Mouse (Mus musculus) layer of hippocampus, postnatal 14 days (tissue): ENCODE results near the gene Ccdc162. TPM values are rescaled to one million over a fixed set of nuclear protein-coding genes. Genes with fewer than 3 reads are reported as not detected.
"Not testable (repeated sequence)": the region's sequence is repeated elsewhere in the genome, so short reads cannot be mapped to it uniquely, and the experiment has no call there.

Source experiments
- DNase-seq, 2 experiments: peaks; one replicate each; pipeline ENCODE4 v3.0.0; 2021 to 2022; ENCODE audit warnings: low spot score in 2 of 2, mixed read lengths in 1 of 2
- total RNA-seq, 2 experiments: library from RNA; stranded (reverse); gene quantifications; 2 replicates each; pipeline ENCODE4 v1.2.3; 2021

The Ccdc162 gene
- total RNA-seq, 2 experiments from 2014 or later = 2.3 to 3.7 TPM

DNA sequence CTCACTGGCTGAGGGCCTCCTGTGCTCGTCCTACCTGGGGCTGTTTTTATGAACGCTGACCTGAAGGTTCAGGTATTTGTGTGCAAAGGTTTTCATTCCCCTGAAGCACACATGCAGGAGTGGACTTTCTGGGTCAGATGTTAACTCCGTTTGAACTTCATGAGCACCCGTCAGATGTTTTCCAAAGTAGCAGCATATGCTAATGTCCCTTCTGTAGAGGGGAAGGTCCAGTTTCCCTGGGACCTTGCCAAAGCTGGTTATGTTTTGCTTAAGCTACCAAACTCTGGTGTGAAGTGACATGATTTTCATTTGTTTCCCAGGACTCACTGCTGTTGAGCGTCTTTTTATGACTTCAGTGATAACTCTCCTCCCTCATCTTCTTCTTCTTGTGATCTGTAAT is 16.8 kb downstream of the Ccdc162 start:
- DNase-seq = no peak

DNA sequence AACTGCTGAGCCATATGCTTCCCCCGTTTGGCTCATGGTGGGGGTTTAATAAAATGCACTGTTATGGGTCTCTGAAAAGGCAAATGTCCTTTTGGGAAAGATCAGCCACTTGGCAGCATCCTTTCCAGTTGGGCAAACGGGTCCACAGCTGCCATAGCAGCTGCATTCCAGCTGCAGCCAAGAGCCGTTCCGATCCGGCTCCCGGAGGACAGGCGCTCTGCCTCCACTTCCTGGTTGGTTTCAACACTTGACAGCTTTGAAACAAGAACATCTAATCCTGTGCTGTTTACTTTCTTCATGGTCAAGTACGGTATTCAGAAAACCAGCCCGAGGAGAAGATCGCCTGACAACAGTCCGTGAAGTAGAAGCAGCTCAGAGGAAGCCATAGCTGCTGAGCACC is 19.4 kb downstream of the Ccdc162 start:
- no peak for DNase-seq

DNA sequence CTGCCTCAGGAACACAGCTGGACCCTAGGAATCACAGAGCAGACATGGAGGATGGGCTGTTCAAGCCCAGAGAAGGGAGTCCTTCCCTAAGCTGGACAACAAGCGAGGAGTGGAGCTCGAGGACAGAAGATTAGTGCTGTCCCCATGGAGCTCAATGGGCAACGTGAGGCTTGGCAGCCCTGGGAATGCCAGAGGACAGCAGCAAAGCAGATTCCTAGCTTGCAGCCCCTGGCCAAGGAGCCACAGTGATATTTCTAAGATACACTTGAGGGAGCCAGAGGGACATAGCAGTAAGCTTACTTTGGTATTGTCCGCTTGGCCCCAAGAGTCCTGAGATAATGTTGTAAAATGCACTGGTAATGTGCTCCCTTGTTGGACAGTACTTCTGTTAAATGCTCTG is 25.5 kb downstream of the Ccdc162 start:
- no peak for DNase-seq

DNA sequence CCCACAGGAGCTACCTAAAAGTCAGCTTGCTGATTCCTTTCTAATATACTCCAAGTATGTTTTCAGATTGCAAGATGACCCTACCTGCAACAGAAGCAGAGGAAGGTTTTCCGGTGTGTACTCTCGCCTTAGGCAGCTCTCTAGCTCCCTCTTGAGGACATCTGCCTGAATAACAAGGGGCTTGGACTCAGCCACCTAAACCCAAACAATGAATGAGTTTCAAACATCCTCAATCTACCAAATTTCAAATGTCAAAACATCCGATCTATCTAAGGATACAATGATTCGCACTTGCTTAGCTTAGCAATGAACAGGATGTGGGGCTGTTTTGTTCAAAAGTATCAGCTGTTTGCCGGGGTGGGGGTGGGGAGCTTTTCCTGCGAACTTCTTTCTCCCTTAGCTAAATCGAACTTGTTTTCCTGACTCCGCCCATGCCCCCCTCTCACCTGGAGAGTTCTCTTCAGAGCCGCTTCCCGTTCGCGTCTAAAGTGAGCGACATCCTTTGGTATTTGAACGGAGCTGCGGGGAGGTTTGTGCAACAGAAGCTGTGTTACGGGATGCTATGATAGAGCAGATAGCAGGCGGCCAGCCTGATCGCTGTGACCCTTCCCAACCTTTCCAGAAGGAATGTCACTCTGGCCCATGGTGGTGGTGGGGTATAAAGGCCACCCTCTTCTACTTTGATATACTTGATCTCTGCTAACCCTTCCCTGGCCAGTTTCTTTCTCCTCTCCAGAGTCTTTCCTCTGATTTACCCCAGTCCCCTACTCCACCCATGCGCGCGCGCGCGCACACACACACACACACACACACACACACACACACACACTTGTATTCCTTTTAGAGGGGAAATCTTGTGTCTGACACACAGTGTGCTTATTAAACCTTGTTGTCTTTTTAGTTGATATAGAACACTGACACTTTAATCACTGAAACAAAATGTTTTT is 26.2 kb downstream of the Ccdc162 start:
- DNase-seq = peak; percentile 54 to 65

DNA sequence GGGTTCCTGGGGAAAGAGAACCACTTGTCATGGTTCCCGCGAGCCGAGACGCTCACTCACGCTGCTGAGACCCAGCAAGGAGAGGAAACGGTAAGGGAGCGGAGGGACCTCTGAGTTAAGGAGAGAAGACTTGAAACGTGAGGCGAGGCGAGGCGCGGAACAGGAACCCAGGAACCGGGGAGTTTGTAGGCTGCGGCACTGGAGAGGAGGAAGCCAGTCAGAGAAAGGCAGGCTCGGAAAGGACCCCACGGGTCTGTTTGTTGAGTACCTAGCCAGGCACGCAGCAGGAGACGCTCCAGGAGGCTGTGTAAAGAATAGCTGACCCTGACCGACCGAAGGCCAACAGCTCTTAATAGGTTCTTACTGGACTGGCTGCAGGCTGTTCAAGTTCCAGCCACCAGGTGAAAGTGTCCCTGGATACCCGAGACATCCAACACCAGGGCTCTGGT is 31.9 kb downstream of the Ccdc162 start:
- no peak for DNase-seq

DNA sequence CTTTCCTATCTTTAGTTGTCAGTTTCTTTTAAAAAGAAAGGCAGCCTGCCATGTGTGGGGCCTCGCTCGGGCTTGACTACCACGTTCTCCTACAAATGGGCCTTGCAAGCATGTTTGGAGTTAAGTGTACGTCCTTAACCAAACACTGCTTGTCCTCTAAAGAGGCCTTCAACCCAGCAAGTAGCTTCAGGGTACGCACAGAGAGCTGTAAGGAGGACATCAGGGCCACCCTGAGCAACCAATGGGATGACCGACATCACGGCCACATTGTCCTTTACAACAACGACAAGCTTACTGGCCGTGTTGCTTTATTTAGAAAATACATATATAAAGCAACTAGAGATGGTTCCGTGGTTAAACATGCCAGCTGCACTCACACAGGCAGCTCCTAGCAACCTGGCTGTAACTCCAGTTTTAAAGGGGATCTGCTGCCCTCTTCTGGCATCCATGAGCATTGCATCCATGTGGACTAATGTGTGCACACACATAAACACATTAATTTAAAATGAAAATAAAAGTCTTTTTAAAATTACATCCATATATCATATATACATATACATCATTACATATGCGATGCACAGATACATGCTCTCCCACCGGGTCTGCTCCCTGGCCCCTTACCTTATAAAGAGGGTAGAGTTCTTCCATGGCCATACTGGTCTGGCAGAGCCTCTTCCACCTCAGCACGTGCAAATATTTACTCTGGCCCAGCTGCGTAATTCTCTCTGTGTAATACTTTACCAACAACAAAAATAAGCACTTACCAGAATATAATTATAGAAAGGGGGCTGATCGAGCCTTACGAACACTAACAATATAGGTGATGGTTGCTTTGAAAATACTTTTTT is 33.7 kb downstream of the Ccdc162 start:
- peak; percentile 87 to 93 for DNase-seq

DNA sequence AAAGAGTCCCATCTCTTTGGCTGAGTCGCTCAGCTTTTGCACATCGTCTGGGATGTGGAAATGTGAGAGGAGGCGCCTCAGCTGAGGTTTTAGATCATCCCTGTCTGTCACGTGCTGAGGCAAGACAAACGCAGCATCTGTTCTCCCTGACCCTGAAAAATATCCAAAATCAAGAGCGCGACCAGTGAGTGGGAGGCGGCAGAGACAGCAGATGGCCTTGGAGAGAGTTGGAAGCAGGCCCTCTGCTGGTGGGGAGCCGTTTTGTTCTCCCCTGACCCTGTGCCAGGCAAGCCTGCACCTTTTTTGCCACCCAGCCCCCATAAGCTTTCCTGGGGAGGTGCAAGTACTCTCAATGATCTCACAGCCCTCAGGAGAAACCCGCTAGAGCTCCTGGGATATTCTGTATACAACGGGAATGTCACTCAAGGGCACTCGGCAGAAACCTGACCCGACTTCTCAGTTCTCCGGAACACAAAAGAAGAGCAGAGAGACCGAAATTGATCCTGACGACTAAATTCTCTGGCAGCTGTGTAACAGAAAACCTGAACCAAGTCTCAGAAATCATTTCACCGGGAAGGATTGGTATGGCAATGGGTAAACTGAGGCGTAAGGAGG is 37.6 kb downstream of the Ccdc162 start:
- peak; percentile 71 for DNase-seq

DNA sequence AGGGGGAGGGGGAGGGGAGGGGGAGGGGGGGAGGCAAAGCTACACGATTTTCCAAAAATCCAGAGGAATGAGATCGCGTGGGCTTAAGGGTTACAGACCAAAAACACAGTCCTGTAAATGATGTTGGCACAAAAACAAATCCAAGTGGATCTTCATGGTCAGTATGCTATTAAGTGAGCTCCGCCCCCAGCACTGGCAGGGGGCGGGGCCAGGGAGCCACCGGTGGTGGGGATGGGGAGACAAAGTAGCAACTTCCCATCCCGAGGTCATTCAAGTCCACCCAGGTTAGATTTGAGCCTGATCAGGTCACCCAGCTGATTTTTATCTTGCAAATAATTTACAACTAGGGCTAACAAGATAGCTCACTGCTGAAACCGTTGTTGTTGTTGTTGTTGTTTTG is 39.0 kb downstream of the Ccdc162 start:
- no peak for DNase-seq

DNA sequence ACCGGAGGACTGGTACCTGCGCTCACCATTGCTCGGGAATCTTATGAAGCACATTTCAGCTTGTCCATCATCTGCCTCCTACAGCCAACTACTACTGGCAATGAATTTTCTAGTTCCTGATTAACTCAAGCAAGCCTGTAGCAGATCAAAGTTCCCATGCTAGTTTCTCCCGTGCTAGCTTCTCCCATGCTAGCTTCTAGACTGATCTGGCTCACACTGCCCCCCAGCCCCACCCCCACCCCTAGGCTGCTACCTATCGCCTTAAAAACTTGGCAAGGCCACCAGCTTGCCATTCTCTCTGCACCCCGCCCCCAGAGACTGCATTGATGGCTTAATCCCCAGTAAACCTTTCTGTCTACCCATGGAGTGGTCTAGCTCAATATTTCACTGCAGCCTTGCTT is 39.8 kb downstream of the Ccdc162 start:
- DNase-seq = no peak

DNA sequence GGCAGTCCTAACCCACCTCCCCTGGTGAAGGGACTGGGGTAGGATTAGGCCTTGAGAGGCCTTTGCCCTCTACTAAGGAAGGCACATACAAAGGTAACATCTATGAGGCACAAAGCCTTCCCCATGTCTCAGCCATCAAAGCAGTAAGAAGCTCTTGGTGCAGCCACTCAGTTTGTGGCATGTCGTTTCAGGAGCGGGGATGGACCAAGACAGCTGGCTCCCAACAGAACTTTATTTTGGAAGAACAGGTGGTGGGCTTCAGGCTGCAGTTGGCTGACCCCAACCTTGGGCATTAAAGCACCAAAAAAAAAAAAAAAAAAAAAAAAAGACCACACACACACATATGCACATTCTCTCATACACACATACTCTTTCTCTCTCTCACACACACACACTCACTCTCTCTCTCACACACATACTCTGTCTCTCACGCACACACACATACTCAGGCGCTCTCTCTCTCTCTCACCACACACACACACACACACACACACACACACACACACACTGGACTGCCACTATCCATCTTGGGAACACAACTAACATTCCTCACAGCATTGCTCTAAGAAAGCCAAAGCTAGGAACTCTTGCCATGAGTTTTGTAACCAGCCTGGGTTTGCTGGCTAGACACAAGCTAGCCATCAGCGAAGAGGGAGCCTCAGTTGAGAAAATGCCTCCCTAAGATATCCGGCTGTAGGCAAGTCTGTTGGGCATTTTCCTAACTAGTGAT is 40.4 kb downstream of the Ccdc162 start:
- DNase-seq = no peak

DNA sequence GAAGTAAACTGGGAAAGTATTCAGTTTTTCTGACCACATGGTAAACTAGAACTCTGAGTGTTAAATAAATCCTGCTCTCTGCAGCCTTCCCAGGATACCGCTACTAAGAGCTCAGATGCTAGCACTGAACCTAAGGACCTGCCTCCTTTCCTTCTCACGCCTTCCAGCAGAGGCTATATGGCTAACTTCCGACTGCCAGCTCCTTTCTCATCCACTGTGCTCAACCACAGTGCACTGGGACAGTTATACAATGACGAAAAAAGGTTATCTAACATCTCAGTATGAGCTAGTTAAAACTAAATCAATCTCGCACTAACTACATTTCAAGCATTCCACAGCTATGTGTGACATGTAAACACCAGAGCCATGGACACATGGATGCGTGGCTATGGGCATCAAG is 41.2 kb downstream of the Ccdc162 start:
- no peak for DNase-seq

DNA sequence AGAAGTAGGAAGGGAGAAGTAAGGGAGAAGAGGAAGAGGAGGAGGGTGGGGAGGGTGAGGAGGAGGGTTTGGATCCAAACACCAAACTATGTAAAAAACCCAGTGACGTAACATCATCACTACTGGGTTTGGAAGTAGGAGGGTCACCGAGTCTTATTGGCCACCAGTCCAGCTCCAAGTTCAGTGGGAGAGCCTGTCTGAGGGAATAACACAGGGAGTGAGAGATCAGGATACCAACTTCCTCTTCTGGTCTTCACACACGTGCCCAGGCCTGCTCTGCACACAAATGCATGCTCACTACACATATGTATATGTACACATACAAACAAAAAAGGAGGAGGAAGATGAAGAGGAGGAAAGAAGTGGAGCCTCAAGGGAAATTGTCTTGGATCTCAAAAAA is 42.1 kb downstream of the Ccdc162 start:
- no peak for DNase-seq

DNA sequence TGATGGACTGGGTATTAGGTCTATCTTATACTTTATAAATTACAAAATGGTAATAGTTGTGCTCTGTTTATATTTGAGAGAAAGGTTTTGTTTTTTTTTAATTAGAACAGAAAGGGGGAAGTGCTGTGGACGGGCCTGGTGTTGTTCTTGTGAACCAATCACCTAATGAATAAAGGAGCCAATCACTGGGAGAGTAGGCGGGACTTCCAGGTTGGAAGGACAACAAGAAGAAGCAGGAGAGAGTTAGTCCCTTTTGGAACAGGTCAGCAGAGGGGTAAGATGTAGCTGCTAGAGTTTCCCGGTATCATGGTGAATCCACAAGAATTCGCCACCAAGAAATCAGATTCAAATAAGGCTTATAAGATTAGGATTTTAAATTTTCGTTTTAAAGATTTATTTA is 46.2 kb downstream of the Ccdc162 start:
- DNase-seq = no peak

DNA sequence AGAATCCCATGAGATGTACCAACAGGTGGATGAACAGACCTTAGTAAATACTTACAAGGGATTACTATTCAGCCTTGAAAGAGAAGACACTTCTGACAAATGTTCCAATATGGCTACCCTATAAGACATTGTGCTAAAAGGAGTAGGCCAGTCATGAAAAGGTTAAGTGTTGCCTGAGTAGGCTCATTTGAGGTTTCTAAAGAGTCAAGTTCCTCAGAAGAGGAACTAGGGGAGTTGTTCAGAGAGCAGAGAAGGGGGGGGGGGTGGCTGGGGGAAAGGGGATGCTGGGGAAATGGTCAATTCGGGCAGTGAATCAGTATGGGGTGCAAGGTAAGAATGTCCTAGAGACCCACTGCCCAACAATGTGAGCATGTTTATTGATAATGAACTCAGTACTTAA is 50.9 kb downstream of the Ccdc162 start:
- DNase-seq = no peak

DNA sequence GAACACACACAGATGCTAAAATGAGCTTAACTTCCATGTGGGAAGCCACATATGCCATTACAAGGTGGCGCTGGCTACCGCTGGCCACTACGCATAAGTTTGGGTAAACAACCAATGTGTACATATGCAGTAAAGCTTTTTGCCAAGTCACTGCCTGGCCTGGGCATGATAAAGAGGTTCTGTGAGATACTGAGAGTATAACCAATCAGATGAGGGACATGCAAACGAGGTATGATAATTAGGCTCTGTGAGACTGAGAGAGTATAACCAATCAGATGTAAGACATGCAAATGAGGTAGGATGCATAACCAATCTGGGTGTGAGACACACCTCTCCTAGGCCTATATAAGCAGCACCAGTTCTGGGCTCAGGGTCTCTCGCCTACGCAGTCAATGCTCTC is 56.8 kb downstream of the Ccdc162 start:
- DNase-seq = not testable (repeated sequence)

DNA sequence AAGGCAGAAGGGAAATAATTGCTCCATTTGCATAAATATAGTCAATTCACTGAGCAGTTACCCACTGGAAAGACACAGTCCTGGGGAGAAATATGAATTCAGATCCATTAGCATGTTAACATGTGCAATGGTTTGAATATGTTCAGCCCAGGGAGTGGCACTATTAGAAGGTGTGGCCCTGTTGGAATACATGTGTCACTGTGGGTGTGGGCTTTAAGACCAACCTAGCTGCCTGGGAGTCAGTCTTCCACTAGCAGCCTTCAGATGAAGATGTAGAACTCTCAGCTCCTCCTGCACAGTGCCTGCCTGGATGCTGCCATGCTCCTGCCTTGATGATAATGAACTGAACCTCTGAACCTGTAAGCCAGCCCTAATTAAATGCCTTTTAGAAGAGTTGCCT is 60.8 kb downstream of the Ccdc162 start:
- not testable (repeated sequence) for DNase-seq

DNA sequence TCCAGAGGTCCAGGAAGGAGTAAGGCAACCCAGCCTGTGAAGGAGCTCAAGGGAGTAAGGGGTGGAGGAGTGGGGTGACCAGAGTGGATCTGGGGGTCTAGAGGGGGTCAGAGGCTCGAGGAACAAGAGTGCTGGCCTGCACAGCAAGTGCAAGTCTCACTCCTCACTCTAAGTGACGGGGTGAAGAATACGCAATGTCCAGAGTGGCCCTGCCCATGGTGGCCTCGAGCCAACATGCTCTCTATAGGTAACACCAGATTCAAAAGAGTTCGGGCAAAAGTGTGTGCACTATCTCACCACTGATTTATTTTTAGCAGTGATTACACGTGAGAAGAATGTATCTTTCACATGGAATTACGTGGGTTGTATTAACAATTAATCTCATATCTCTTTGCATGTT is 63.4 kb downstream of the Ccdc162 start:
- no peak for DNase-seq

DNA sequence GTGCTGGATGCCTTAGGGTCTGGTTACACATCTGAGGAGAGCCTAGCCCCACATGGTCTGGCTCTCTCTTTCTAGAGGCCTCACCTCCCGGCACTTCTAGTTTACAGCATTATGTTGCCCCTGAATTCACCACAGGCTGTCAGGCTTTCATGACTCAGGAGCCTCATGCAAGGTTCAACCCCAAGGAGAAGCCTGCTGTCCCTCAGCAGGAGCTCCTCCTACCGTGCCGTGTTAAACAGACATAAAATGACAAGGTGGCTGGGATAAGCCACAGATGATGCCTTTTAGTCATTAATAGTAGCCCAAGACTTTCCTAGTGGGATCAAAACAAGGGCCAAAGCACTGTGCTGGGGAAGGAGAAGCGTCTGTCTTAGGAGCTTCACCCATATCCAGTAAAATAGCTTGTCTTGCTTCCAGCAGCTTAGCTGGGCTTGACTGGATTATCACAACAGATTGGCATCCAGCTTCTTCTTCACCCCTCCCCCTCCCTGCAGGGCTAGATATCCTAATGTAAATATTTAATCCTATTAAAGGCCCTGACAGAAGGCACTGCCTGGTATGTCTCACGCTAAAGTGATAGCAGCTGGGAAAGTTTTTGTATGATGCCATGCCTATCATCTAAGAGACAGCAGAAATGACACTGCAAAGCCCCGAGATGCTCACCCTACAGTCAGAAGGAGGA is 64.2 kb downstream of the Ccdc162 start:
- DNase-seq = no peak

DNA sequence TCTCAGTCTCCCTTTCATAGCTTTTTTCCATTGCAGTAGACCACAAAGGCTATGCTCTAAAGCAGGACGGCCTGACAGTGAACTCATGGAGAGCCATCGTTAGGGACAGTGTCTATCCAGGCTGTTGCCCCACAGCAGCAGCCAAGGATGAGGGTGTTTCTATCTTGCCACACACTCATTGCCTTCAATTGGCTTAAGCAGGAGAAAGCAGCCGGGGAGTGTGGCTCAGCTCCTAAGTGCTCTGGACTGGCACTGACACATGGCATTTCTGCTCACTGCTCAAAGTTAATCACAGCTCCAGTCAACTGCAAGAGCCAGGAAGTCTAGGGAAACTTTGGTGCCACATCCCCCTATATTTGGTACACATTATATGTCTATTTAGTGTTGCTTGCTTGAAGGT is 64.9 kb downstream of the Ccdc162 start:
- DNase-seq = no peak

DNA sequence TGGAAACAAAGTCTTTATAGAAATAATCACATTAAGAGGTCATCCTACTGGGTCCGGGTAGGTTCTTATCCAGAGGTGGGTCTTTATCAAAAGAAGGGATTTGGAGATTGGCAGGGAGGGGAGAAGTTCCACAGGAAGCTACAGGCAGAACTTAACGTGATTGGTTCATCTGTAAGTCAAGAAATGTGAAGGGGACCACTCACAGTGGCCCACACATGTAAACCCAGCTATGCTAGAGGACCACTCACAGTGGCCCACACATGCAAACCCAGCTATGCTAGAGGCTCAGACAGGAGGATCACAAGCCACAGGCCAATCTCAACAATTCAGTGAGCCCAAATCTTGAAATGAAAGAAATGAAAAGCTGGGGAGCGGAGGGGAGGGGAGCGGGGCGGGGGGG is 67.2 kb downstream of the Ccdc162 start:
- DNase-seq = no peak
